Mouse (Mus musculus) ES-Bruce4 (cell line): ENCODE results near the gene Myh1. TPM values are rescaled to one million over a fixed set of nuclear protein-coding genes. Genes with fewer than 3 reads are reported as not detected.

Experiments used
- H3K27ac ChIP-seq: 2 replicates; pipeline ENCODE4 v1.5.1; 2012; ENCODE audit warnings: low read length, inconsistent platforms; ENCODE audit not compliant: insufficient read depth
- H3K27me3 ChIP-seq: 2 replicates; pipeline ENCODE4 v1.6.1; 2012; ENCODE audit warnings: mild to moderate bottlenecking, low read length, inconsistent platforms; ENCODE audit not compliant: control insufficient read depth, poor library complexity, insufficient read depth, severe bottlenecking
- H3K36me3 ChIP-seq: 2 replicates; pipeline ENCODE4 v1.6.1; 2012; ENCODE audit warnings: inconsistent platforms, mild to moderate bottlenecking, low read length, moderate library complexity; ENCODE audit not compliant: control insufficient read depth, poor library complexity, insufficient read depth, severe bottlenecking
- H3K4me1 ChIP-seq: one replicate; pipeline ENCODE4 v1.8.1; 2011; ENCODE audit warnings: low read length; ENCODE audit not compliant: control insufficient read depth, insufficient read depth
- H3K4me3 ChIP-seq: 2 replicates; pipeline ENCODE4 v1.5.1; 2011; ENCODE audit warnings: low read depth, mild to moderate bottlenecking, low read length
- H3K9ac ChIP-seq: 2 replicates; pipeline ENCODE4 v1.6.1; 2012; ENCODE audit warnings: low read depth, mild to moderate bottlenecking, inconsistent platforms; ENCODE audit not compliant: poor library complexity, severe bottlenecking
- H3K9me3 ChIP-seq: replicated peaks from 2 replicates; pipeline ENCODE4 v1.6.1; 2012; ENCODE audit warnings: mild to moderate bottlenecking, low read length, inconsistent platforms; ENCODE audit not compliant: control insufficient read depth, poor library complexity, insufficient read depth, severe bottlenecking
- CTCF ChIP-seq: IDR thresholded peaks from one replicate; pipeline ENCODE4 v1.8.1; 2011; ENCODE audit warnings: low read depth, low read length
- EP300 ChIP-seq: IDR thresholded peaks from 2 replicates; pipeline ENCODE4 v1.6.1; 2011; ENCODE audit warnings: low read depth, low read length; ENCODE audit not compliant: insufficient read depth
- POLR2A ChIP-seq: IDR thresholded peaks from one replicate; pipeline ENCODE4 v1.8.1; 2011; ENCODE audit warnings: low read length; ENCODE audit not compliant: insufficient read depth
- polyA plus RNA-seq: library from polyadenylated mRNA; stranded (reverse); fragments of >200 nt; gene quantifications from 2 replicates; pipeline ENCODE4 v1.2.4, GENCODE M21; 2011; ENCODE audit warnings: low read depth; ENCODE audit not compliant: missing spikeins, insufficient read depth, insufficient read length

Myh1 gene
- polyA plus RNA-seq, 1 experiment, result not detected

- Histone ChIP-seq H3K9me3 (no peaks in the 10 kb centered on the region), H3K27ac (no peak overlapping the region), H3K36me3 (no peaks in the 10 kb centered on the region), H3K4me3 (no peak overlapping the region), H3K27me3 (peaks cover 1% of the 10 kb centered on the region; the same call in 1 of the 2 replicates), H3K4me1 (no peaks in the 10 kb centered on the region), H3K9ac (no peak overlapping the region)
- TF ChIP-seq POLR2A, result no peak
- TF ChIP-seq EP300, result no peak
- no peak for TF ChIP-seq CTCF
Measured at GRCm38 (mm10) chr11:67257048-67257447, 57.2 kb downstream of the Myh1 start.

- Histone ChIP-seq H3K9me3 (no peaks in the 10 kb centered on the region), H3K4me3 (no peak overlapping the region), H3K9ac (no peak overlapping the region), H3K27me3 (peaks cover 1% of the 10 kb centered on the region; the same call in 1 of the 2 replicates), H3K36me3 (no peaks in the 10 kb centered on the region), H3K27ac (no peak overlapping the region), H3K4me1 (no peaks in the 10 kb centered on the region)
- TF ChIP-seq POLR2A, result no peak
- TF ChIP-seq EP300, result no peak
- no peak for TF ChIP-seq CTCF
Measured at GRCm38 (mm10) chr11:67260956-67261355, 61.1 kb downstream of the Myh1 start.

Other genes with a start within 250 kb of the Myh1 start
- not detected in 2 replicates for gene Tmem238l, start 243.4 kb upstream of the Myh1 start, polyA plus RNA-seq
- gene Tmem220, start 174.9 kb upstream of the Myh1 start, polyA plus RNA-seq, result 2.0 and 2.1 TPM in 2 replicates
- gene Adprm, start 147.5 kb upstream of the Myh1 start, polyA plus RNA-seq, result 24.5 and 30.6 TPM in 2 replicates
- 37.7 and 44.2 TPM in 2 replicates for gene Sco1, start 147.4 kb upstream of the Myh1 start, polyA plus RNA-seq
- gene Myh3, start 121.8 kb upstream of the Myh1 start, polyA plus RNA-seq, result 0.36 and 0.47 TPM in 2 replicates
- not detected in 2 replicates for gene Myh2, start 29.0 kb upstream of the Myh1 start, polyA plus RNA-seq
- not detected in 2 replicates for gene Myh4, start 38.0 kb downstream of the Myh1 start, polyA plus RNA-seq
- not detected in 2 replicates for gene Myh8, start 77.1 kb downstream of the Myh1 start, polyA plus RNA-seq
- 0.35 TPM in 1 of 2 replicates, not detected in the other for gene Myh13, start 121.6 kb downstream of the Myh1 start, polyA plus RNA-seq